Mouse (Mus musculus) myocyte (in vitro differentiated cells): ENCODE measurements around the gene Taf7l.

Source experiments
- MYOD1 ChIP-seq, 3 experiments: IDR thresholded peaks; one replicate each; pipeline ENCODE4 v1.6.1; 2011; ENCODE audit warnings: control low read depth in 2 of 3, low read depth in 2 of 3, mild to moderate bottlenecking in 2 of 3, moderate library complexity in 1 of 3; ENCODE audit not compliant: insufficient read length in 2 of 3, control insufficient read depth in 1 of 3
- POLR2A ChIP-seq: IDR thresholded peaks from one replicate; pipeline ENCODE4 v1.6.1; 2011; ENCODE audit warnings: low read depth, mild to moderate bottlenecking, control low read depth, moderate library complexity; ENCODE audit not compliant: insufficient read length
- POLR2AphosphoS2 ChIP-seq: IDR thresholded peaks from one replicate; pipeline ENCODE4 v1.6.1; 2011; ENCODE audit warnings: low read depth, control low read depth; ENCODE audit not compliant: insufficient read length
- REST ChIP-seq: IDR thresholded peaks from one replicate; pipeline ENCODE4 v1.6.1; 2011; ENCODE audit warnings: mild to moderate bottlenecking, control low read depth, moderate library complexity; ENCODE audit not compliant: insufficient read depth, insufficient read length
- SRF ChIP-seq: IDR thresholded peaks from one replicate; pipeline ENCODE4 v1.6.1; 2011; ENCODE audit warnings: low read depth; ENCODE audit not compliant: control insufficient read depth, insufficient read length
- USF1 ChIP-seq: IDR thresholded peaks from one replicate; pipeline ENCODE4 v1.6.1; 2011; ENCODE audit warnings: low read depth, mild to moderate bottlenecking, control low read depth, moderate library complexity

DNA sequence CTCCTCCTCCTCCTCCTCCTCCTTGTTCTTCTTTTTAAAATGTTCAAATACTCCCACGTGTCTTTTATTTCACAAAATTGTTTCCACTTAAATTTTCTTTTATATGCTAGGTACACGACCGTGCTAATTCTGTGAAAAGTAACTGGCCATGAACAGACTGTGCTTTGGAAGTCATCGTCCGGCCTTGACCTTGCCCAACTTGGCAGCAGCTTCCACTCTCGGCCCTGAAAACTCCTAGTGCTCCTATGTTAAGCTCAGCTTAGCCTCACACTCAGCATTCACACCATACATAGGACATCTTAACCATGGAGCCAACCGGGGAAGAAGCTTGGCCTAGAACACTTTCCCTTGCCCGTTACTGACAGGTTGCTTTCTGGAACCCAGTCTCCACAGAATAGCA is 24.4 kb upstream of the Taf7l start:
- no peak for TF ChIP-seq POLR2A
- TF ChIP-seq POLR2AphosphoS2 = no peak
- TF ChIP-seq SRF = no peak
- no peak for TF ChIP-seq USF1
- no peak for TF ChIP-seq MYOD1 (IDR thresholded peaks at IDR 0.05; ENCODE audit: control insufficient read depth in 1 of 3, insufficient read length in 2 of 3, low read depth in 2 of 3)
- TF ChIP-seq REST = no peak
